Mouse (Mus musculus) granulocyte monocyte progenitor cell, adult 5-6 weeks (primary cell): ENCODE results near the gene Zfp747. TPM values are rescaled to one million over a fixed set of nuclear protein-coding genes. Genes with fewer than 3 reads are reported as not detected.

ENCODE experiments used
- ATAC-seq: replicated peaks from 2 replicates; pipeline ENCODE4 v1.8.0; 2016; ENCODE audit warnings: mild to moderate bottlenecking, moderate TSS enrichment, inconsistent platforms; ENCODE audit not compliant: poor library complexity, severe bottlenecking
- total RNA-seq, 2 experiments: library from RNA; stranded (forward) in 1 of 2; stranded (reverse) in 1 of 2; fragments of 200-712, 200-1000 nt in 1 of 2; fragments of >200 nt in 1 of 2; fragmentation: Nextera tagmentation in 1 of 2; gene quantifications; 2 replicates each; pipeline ENCODE4 v1.2.3; 2014 to 2017

Zfp747 gene
- total RNA-seq, 2 experiments from 2014 or later: 4.4 to 6.2 TPM

GRCm38 (mm10) chr7:127341356-127341755, 34.5 kb downstream of the Zfp747 start:
- no peak for ATAC-seq

GRCm38 (mm10) chr7:127337636-127338035, 38.2 kb downstream of the Zfp747 start:
- no peak for ATAC-seq

GRCm38 (mm10) chr7:127335604-127336003, 40.2 kb downstream of the Zfp747 start:
- ATAC-seq: no peak

- no peak for ATAC-seq
Measured at GRCm38 (mm10) chr7:127333240-127333639, 42.6 kb downstream of the Zfp747 start.

GRCm38 (mm10) chr7:127326685-127327084, 49.2 kb downstream of the Zfp747 start:
- ATAC-seq: no peak

GRCm38 (mm10) chr7:127325550-127325949, 50.3 kb downstream of the Zfp747 start:
- ATAC-seq: no peak

GRCm38 (mm10) chr7:127324944-127325343, 50.9 kb downstream of the Zfp747 start:
- no peak for ATAC-seq

Other genes with a start within 250 kb of the Zfp747 start
- 123 and 159 TPM in 2 replicates for gene Spn, start 238.2 kb downstream of the Zfp747 start, total RNA-seq (2014; fragmentation: Nextera tagmentation)
- gene Spn, start 238.2 kb downstream of the Zfp747 start, total RNA-seq (2017): 293 and 356 TPM in 2 replicates
- 21.1 and 44.7 TPM in 2 replicates for gene Cd2bp2, start 180.0 kb downstream of the Zfp747 start, total RNA-seq (2014; fragmentation: Nextera tagmentation)
- gene Cd2bp2, start 180.0 kb downstream of the Zfp747 start, total RNA-seq (2017): 44.1 and 58.2 TPM in 2 replicates
- 27.0 and 33.2 TPM in 2 replicates for gene Tbc1d10b, start 167.6 kb downstream of the Zfp747 start, total RNA-seq (2014; fragmentation: Nextera tagmentation)
- gene Tbc1d10b, start 167.6 kb downstream of the Zfp747 start, total RNA-seq (2017): 26.2 and 35.0 TPM in 2 replicates
- gene Mylpf, start 167.2 kb downstream of the Zfp747 start, total RNA-seq (2014; fragmentation: Nextera tagmentation): 9.1 and 25.5 TPM in 2 replicates
- gene Mylpf, start 167.2 kb downstream of the Zfp747 start, total RNA-seq (2017): 1.2 and 4.3 TPM in 2 replicates
- 6.0 and 18.7 TPM in 2 replicates for gene Zfp553, start 143.0 kb downstream of the Zfp747 start, total RNA-seq (2014; fragmentation: Nextera tagmentation)
- 11.4 and 12.0 TPM in 2 replicates for gene Zfp553, start 143.0 kb downstream of the Zfp747 start, total RNA-seq (2017)
- gene Sept1, start 142.9 kb downstream of the Zfp747 start, total RNA-seq (2014; fragmentation: Nextera tagmentation): 17.1 and 23.3 TPM in 2 replicates
- gene Sept1, start 142.9 kb downstream of the Zfp747 start, total RNA-seq (2017): 29.1 and 33.3 TPM in 2 replicates
- gene Zfp771, start 131.8 kb downstream of the Zfp747 start, total RNA-seq (2014; fragmentation: Nextera tagmentation): 4.9 and 7.8 TPM in 2 replicates
- gene Zfp771, start 131.8 kb downstream of the Zfp747 start, total RNA-seq (2017): 5.9 and 10.6 TPM in 2 replicates
- gene Dctpp1, start 115.3 kb downstream of the Zfp747 start, total RNA-seq (2014; fragmentation: Nextera tagmentation): 99.5 and 126 TPM in 2 replicates
- gene Dctpp1, start 115.3 kb downstream of the Zfp747 start, total RNA-seq (2017): 68.9 and 72.0 TPM in 2 replicates
- 63.0 and 70.4 TPM in 2 replicates for gene Sephs2, start 102.0 kb downstream of the Zfp747 start, total RNA-seq (2014; fragmentation: Nextera tagmentation)
- gene Sephs2, start 102.0 kb downstream of the Zfp747 start, total RNA-seq (2017): 158 and 176 TPM in 2 replicates
- gene Itgal, start 79.8 kb downstream of the Zfp747 start, total RNA-seq (2014; fragmentation: Nextera tagmentation): 57.2 and 65.5 TPM in 2 replicates
- gene Itgal, start 79.8 kb downstream of the Zfp747 start, total RNA-seq (2017): 22.4 and 27.1 TPM in 2 replicates
- 3.7 and 9.6 TPM in 2 replicates for gene Zfp768, start 30.5 kb downstream of the Zfp747 start, total RNA-seq (2014; fragmentation: Nextera tagmentation)
- gene Zfp768, start 30.5 kb downstream of the Zfp747 start, total RNA-seq (2017): 5.5 and 6.2 TPM in 2 replicates
- 2.7 and 3.7 TPM in 2 replicates for gene 9130019O22Rik, start 11.1 kb upstream of the Zfp747 start, total RNA-seq (2014; fragmentation: Nextera tagmentation)
- 4.1 and 5.5 TPM in 2 replicates for gene 9130019O22Rik, start 11.1 kb upstream of the Zfp747 start, total RNA-seq (2017)
- 2.5 TPM in 1 of 2 replicates, not detected in the other for gene E430018J23Rik, start 17.6 kb upstream of the Zfp747 start, total RNA-seq (2014; fragmentation: Nextera tagmentation)
- gene E430018J23Rik, start 17.6 kb upstream of the Zfp747 start, total RNA-seq (2017): 4.2 and 8.9 TPM in 2 replicates
- 8.9 and 10.8 TPM in 2 replicates for gene Zfp764, start 30.8 kb upstream of the Zfp747 start, total RNA-seq (2014; fragmentation: Nextera tagmentation)
- gene Zfp764, start 30.8 kb upstream of the Zfp747 start, total RNA-seq (2017): 12.5 and 15.1 TPM in 2 replicates
- 13.5 and 17.6 TPM in 2 replicates for gene Zfp688, start 46.0 kb upstream of the Zfp747 start, total RNA-seq (2014; fragmentation: Nextera tagmentation)
- gene Zfp688, start 46.0 kb upstream of the Zfp747 start, total RNA-seq (2017): 7.1 and 12.5 TPM in 2 replicates
- gene Zfp689, start 73.1 kb upstream of the Zfp747 start, total RNA-seq (2014; fragmentation: Nextera tagmentation): 0.70 and 3.9 TPM in 2 replicates
- 2.7 and 3.6 TPM in 2 replicates for gene Zfp689, start 73.1 kb upstream of the Zfp747 start, total RNA-seq (2017)
- gene Prr14, start 83.6 kb upstream of the Zfp747 start, total RNA-seq (2014; fragmentation: Nextera tagmentation): 96.7 and 115 TPM in 2 replicates
- 23.8 and 29.0 TPM in 2 replicates for gene Prr14, start 83.6 kb upstream of the Zfp747 start, total RNA-seq (2017)
- gene Fbrs, start 103.1 kb upstream of the Zfp747 start, total RNA-seq (2014; fragmentation: Nextera tagmentation): 87.1 and 132 TPM in 2 replicates
- 21.9 and 28.5 TPM in 2 replicates for gene Fbrs, start 103.1 kb upstream of the Zfp747 start, total RNA-seq (2017)
- 139 and 145 TPM in 2 replicates for gene Srcap, start 135.9 kb upstream of the Zfp747 start, total RNA-seq (2014; fragmentation: Nextera tagmentation)
- 20.9 and 22.9 TPM in 2 replicates for gene Srcap, start 135.9 kb upstream of the Zfp747 start, total RNA-seq (2017)
- gene Gm42715, start 143.5 kb upstream of the Zfp747 start, total RNA-seq (2014; fragmentation: Nextera tagmentation): 25.2 and 31.5 TPM in 2 replicates
- 5.7 and 6.4 TPM in 2 replicates for gene Gm42715, start 143.5 kb upstream of the Zfp747 start, total RNA-seq (2017)
- 8.1 TPM in 1 of 2 replicates, not detected in the other for gene Tmem265, start 185.3 kb upstream of the Zfp747 start, total RNA-seq (2014; fragmentation: Nextera tagmentation)
- gene Tmem265, start 185.3 kb upstream of the Zfp747 start, total RNA-seq (2017): 0.99 and 2.9 TPM in 2 replicates
- 57.0 and 72.0 TPM in 2 replicates for gene Phkg2, start 197.3 kb upstream of the Zfp747 start, total RNA-seq (2014; fragmentation: Nextera tagmentation)
- 27.4 and 31.7 TPM in 2 replicates for gene Phkg2, start 197.3 kb upstream of the Zfp747 start, total RNA-seq (2017)
- gene Ccdc189, start 212.5 kb upstream of the Zfp747 start, total RNA-seq (2014; fragmentation: Nextera tagmentation): 0.37 and 0.77 TPM in 2 replicates
- 1.6 and 3.9 TPM in 2 replicates for gene Ccdc189, start 212.5 kb upstream of the Zfp747 start, total RNA-seq (2017)
- 25.0 and 48.1 TPM in 2 replicates for gene Rnf40, start 212.7 kb upstream of the Zfp747 start, total RNA-seq (2014; fragmentation: Nextera tagmentation)
- gene Rnf40, start 212.7 kb upstream of the Zfp747 start, total RNA-seq (2017): 35.3 and 42.8 TPM in 2 replicates
- 12.9 and 18.9 TPM in 2 replicates for gene Zfp629, start 239.7 kb upstream of the Zfp747 start, total RNA-seq (2014; fragmentation: Nextera tagmentation)
- 8.2 and 12.6 TPM in 2 replicates for gene Zfp629, start 239.7 kb upstream of the Zfp747 start, total RNA-seq (2017)